Mouse (Mus musculus) lung, embryonic 15.5 days (tissue): ENCODE data around the gene Ptprg. TPM values are rescaled to one million over a fixed set of nuclear protein-coding genes. Genes with fewer than 3 reads are reported as not detected.
"Not testable (repeated sequence)": the region's sequence is repeated elsewhere in the genome, so short reads cannot be mapped to it uniquely, and the experiment has no call there.

ENCODE experiments used
- ATAC-seq: fragments of 200-750 bp; cut with Nextera tagmentation; 2 replicates; pipeline ENCODE4 v1.8.0; 2017; ENCODE audit warnings: moderate number of reproducible peaks, borderline replicate concordance; ENCODE audit not compliant: low FRiP score, low TSS enrichment; ENCODE audit errors: extremely low read depth
- H3K27ac ChIP-seq: fragments of 300-500 bp; sonication (generic); 2 replicates; pipeline ENCODE4 v1.5.1; 2015; ENCODE audit warnings: moderate library complexity, mild to moderate bottlenecking, inconsistent platforms
- H3K27me3 ChIP-seq: fragments of 300-500 bp; sonication (generic); 2 replicates; pipeline ENCODE4 v1.6.1; 2015; ENCODE audit warnings: inconsistent platforms
- H3K36me3 ChIP-seq: fragments of 300-500 bp; sonication (generic); 2 replicates; pipeline ENCODE4 v1.6.1; 2015; ENCODE audit warnings: inconsistent platforms
- H3K4me1 ChIP-seq: fragments of 300-500 bp; sonication (generic); 2 replicates; pipeline ENCODE4 v1.6.1; 2015; ENCODE audit warnings: inconsistent platforms
- H3K4me2 ChIP-seq: fragments of 300-500 bp; sonication (generic); 2 replicates; pipeline ENCODE4 v1.6.1; 2015; ENCODE audit warnings: inconsistent platforms, mild to moderate bottlenecking, moderate library complexity
- H3K4me3 ChIP-seq: fragments of 300-500 bp; sonication (generic); 2 replicates; pipeline ENCODE4 v1.5.1; 2015; ENCODE audit warnings: mild to moderate bottlenecking, inconsistent platforms
- H3K9ac ChIP-seq: fragments of 300-500 bp; sonication (generic); 2 replicates; pipeline ENCODE4 v1.6.1; 2015; ENCODE audit warnings: inconsistent platforms
- H3K9me3 ChIP-seq: fragments of 300-500 bp; sonication (generic); 2 replicates; pipeline ENCODE4 v1.6.1; 2016; ENCODE audit warnings: inconsistent platforms
- WGBS: fragments of 180-500 bp; shearing (Covaris S2); methylation state at CpG from one replicate; pipeline ENCODE4 v1.1.7; 2015; 5-methylcytosine and 5-hydroxymethylcytosine counted together
- polyA plus RNA-seq: library from polyadenylated mRNA; unstranded; fragments of >200 nt; fragmentation: Nextera tagmentation; extraction: Ambion mirVana; gene quantifications from 2 replicates; pipeline ENCODE4 v1.2.1, GENCODE M21; 2015

The Ptprg gene
- polyA plus RNA-seq, 1 experiment from 2014 or later = 29.9 TPM

GRCm38 (mm10) chr14:12057856-12058255 lies 504.5 kb downstream of the Ptprg start:
- Histone ChIP-seq H3K4me2 (no peak overlapping the region), H3K27ac (no peak overlapping the region), H3K4me1 (no peaks in the 10 kb centered on the region), H3K36me3 (no peaks in the 10 kb centered on the region), H3K9me3 (no peaks in the 10 kb centered on the region), H3K9ac (no peak overlapping the region), H3K27me3 (no peaks in the 10 kb centered on the region), H3K4me3 (no peak overlapping the region)
- WGBS = 64% methylated on average over 2 of the region's 2 CpGs
- no peak for ATAC-seq

- Histone ChIP-seq H3K4me2 (no peak overlapping the region), H3K4me1 (no peaks in the 10 kb centered on the region), H3K36me3 (no peaks in the 10 kb centered on the region), H3K4me3 (no peak overlapping the region), H3K9ac (no peak overlapping the region), H3K9me3 (no peaks in the 10 kb centered on the region), H3K27ac (no peak overlapping the region), H3K27me3 (no peaks in the 10 kb centered on the region)
- ATAC-seq = no peak
- WGBS = 93% methylated on average over 7 of the region's 7 CpGs
These were observed 505.8 kb downstream of the Ptprg start for GRCm38 (mm10) chr14:12059149-12059548.

GRCm38 (mm10) chr14:12061313-12061712 lies 508.0 kb downstream of the Ptprg start:
- not testable (repeated sequence) for H3K4me3 ChIP-seq, H3K36me3 ChIP-seq, H3K4me2 ChIP-seq, H3K27me3 ChIP-seq, H3K9me3 ChIP-seq, H3K27ac ChIP-seq, H3K4me1 ChIP-seq, H3K9ac ChIP-seq, ATAC-seq
- WGBS = 74% methylated on average over 2 of the region's 2 CpGs

GRCm38 (mm10) chr14:12062628-12063360 lies 509.5 kb downstream of the Ptprg start:
- ATAC-seq = no peak
- Histone ChIP-seq H3K27me3 (no peaks in the 10 kb centered on the region), H3K4me2 (no peak overlapping the region), H3K36me3 (no peaks in the 10 kb centered on the region), H3K4me3 (no peak overlapping the region), H3K9me3 (no peaks in the 10 kb centered on the region), H3K9ac (no peak overlapping the region), H3K4me1 (no peaks in the 10 kb centered on the region), H3K27ac (no peak overlapping the region)
- 58% methylated on average over 7 of the region's 7 CpGs for WGBS

GRCm38 (mm10) chr14:12065001-12065400 lies 511.7 kb downstream of the Ptprg start:
- Histone ChIP-seq H3K9me3 (no peaks in the 10 kb centered on the region), H3K4me1 (no peaks in the 10 kb centered on the region), H3K27ac (no peak overlapping the region), H3K4me2 (no peak overlapping the region), H3K36me3 (no peaks in the 10 kb centered on the region), H3K9ac (no peak overlapping the region), H3K27me3 (no peaks in the 10 kb centered on the region), H3K4me3 (no peak overlapping the region)
- WGBS = 70% methylated on average over 1 of the region's 1 CpGs
- ATAC-seq = no peak

- Histone ChIP-seq H3K4me2 (no peak overlapping the region), H3K36me3 (no peaks in the 10 kb centered on the region), H3K27me3 (no peaks in the 10 kb centered on the region), H3K4me3 (no peak overlapping the region), H3K9me3 (no peaks in the 10 kb centered on the region), H3K9ac (no peak overlapping the region), H3K4me1 (no peaks in the 10 kb centered on the region), H3K27ac (no peak overlapping the region)
- WGBS = 59% methylated on average over 2 of the region's 2 CpGs
- no peak for ATAC-seq
These were observed 512.4 kb downstream of the Ptprg start for GRCm38 (mm10) chr14:12065736-12066135.

- no peak overlapping the region for H3K4me3 ChIP-seq
- H3K36me3 ChIP-seq = no peaks in the 10 kb centered on the region
- no peak overlapping the region for H3K9ac ChIP-seq
- no peak overlapping the region for H3K27ac ChIP-seq
- no peaks in the 10 kb centered on the region for H3K9me3 ChIP-seq
- ATAC-seq = no peak
- H3K4me1 ChIP-seq = no peaks in the 10 kb centered on the region
- no peaks in the 10 kb centered on the region for H3K27me3 ChIP-seq
- H3K4me2 ChIP-seq = no peak overlapping the region
- 89% methylated on average over 12 of the region's 12 CpGs for WGBS
These were observed 516.4 kb downstream of the Ptprg start for GRCm38 (mm10) chr14:12069707-12070106.

- Histone ChIP-seq H3K36me3 (no peaks in the 10 kb centered on the region), H3K9ac (no peak overlapping the region), H3K9me3 (no peaks in the 10 kb centered on the region), H3K27me3 (no peaks in the 10 kb centered on the region), H3K4me1 (no peaks in the 10 kb centered on the region), H3K27ac (no peak overlapping the region), H3K4me2 (no peak overlapping the region), H3K4me3 (no peak overlapping the region)
- WGBS = 14% methylated on average over 1 of the region's 1 CpGs
- no peak for ATAC-seq
These were observed 517.0 kb downstream of the Ptprg start for GRCm38 (mm10) chr14:12070361-12070760.

- Histone ChIP-seq H3K4me3 (no peak overlapping the region), H3K9ac (no peak overlapping the region), H3K4me1 (no peaks in the 10 kb centered on the region), H3K27me3 (no peaks in the 10 kb centered on the region), H3K36me3 (no peaks in the 10 kb centered on the region), H3K27ac (no peak overlapping the region), H3K4me2 (no peak overlapping the region), H3K9me3 (no peaks in the 10 kb centered on the region)
- 68% methylated on average over 7 of the region's 7 CpGs for WGBS
- ATAC-seq = no peak
These were observed 517.6 kb downstream of the Ptprg start for GRCm38 (mm10) chr14:12070856-12071465.

- Histone ChIP-seq H3K9me3 (no peaks in the 10 kb centered on the region), H3K4me1 (no peaks in the 10 kb centered on the region), H3K27me3 (no peaks in the 10 kb centered on the region), H3K27ac (no peak overlapping the region), H3K9ac (no peak overlapping the region), H3K4me3 (no peak overlapping the region), H3K36me3 (no peaks in the 10 kb centered on the region), H3K4me2 (no peak overlapping the region)
- ATAC-seq = no peak
- 72% methylated on average over 7 of the region's 7 CpGs for WGBS
These were observed 518.9 kb downstream of the Ptprg start for GRCm38 (mm10) chr14:12072026-12072861.

- Histone ChIP-seq H3K27me3 (no peaks in the 10 kb centered on the region), H3K27ac (no peak overlapping the region)
These were observed 520.2 kb downstream of the Ptprg start for GRCm38 (mm10) chr14:12073408-12074107.

More at GRCm38 (mm10) chr14:12073408-12074107, 520.2 kb downstream of the Ptprg start:
- 61% methylated on average over 2 of the region's 2 CpGs for WGBS
- no peaks in the 10 kb centered on the region for H3K36me3 ChIP-seq
- H3K9ac ChIP-seq = no peak overlapping the region
- no peak overlapping the region for H3K4me3 ChIP-seq
- no peaks in the 10 kb centered on the region for H3K9me3 ChIP-seq
- no peaks in the 10 kb centered on the region for H3K4me1 ChIP-seq
- no peak overlapping the region for H3K4me2 ChIP-seq
- no peak for ATAC-seq
